Comparison of ENCODE assay signal across 9 mouse cellular contexts in the genomic region with DNA sequence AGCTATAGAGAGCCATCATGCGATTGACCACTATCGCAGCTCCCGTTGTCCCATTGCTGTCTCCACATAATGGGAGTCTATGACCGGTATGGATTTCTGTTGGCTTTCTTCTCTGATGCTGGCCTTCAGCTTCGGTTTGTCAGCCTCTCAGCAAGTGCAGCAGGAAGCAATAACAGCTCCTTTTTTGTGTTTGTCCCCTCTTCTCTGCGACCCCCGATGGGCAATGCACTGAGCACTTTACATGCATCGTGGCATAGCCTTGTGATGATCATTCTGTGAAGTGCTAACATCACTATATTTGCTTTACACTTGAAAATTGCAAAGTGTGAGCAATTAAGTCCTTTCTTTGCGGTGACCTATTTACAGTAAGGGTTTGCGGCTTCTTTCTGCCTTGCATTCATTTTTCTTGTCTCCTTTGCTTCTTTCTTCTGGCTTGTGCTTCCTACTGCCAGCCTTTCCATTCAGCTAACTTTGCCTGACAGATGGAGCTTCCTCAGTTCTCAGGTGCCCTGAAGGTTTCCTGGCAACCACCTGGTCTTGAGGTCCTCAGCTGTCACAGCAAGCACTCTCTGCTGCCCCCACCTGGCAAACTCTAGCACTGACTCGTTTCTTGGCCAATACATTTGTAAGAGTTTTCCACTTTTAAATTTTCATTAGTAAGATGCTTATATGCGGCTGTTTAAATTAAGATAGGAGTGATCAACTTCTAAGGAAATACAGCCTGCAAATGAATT.
A peak's percentile ranks its signal among the peaks of the same experiment; 100 is the strongest.
DNase-seq lines count a peak whose midpoint lies in the region; ATAC-seq and TF ChIP-seq lines count a peak whose summit lies in the region.
"Had no signal": no experiment of that assay in that cellular context is flagged by ENCODE, and none has a peak within 500 bp of the region (broad histone marks: within the 10 kb centered on the region; RNA-seq: fewer than 3 reads in every experiment).

No protein-coding gene starts in this region.

- H3K4me1 ChIP-seq in intestine, embryonic 14.5 days (replicated peaks; ENCODE audit: control insufficient read depth, insufficient read depth, low read length), result no peaks in the 10 kb centered on the region
- no peaks in the 10 kb centered on the region for H3K4me1 ChIP-seq in intestine, embryonic 15.5 days (replicated peaks)
- H3K4me1 ChIP-seq in cortical plate, adult 2 months (ENCODE audit: control insufficient read depth, insufficient read depth, low read length), result no peaks in the 10 kb centered on the region
- H3K4me1 ChIP-seq in thymus, adult 2 months (replicated peaks; ENCODE audit: control insufficient read depth, insufficient read depth, low read length), result no peaks in the 10 kb centered on the region

- H3K27ac ChIP-seq in intestine, embryonic 14.5 days (ENCODE audit: low read depth), result no peak overlapping the region
- H3K27ac ChIP-seq in intestine, embryonic 15.5 days, result no peak overlapping the region
- no peak overlapping the region for H3K27ac ChIP-seq in cortical plate, adult 2 months (ENCODE audit: insufficient read depth, low read length)
- no peak overlapping the region for H3K27ac ChIP-seq in thymus, adult 2 months (ENCODE audit: control insufficient read depth, insufficient read depth, low read length)
- H3K27ac ChIP-seq: macrophage had no signal

- H3K4me2 ChIP-seq in intestine, embryonic 14.5 days (ENCODE audit: low read length), result no peak overlapping the region
- H3K4me2 ChIP-seq in intestine, embryonic 15.5 days (replicated peaks), result no peak overlapping the region

- no peak overlapping the region for H3K4me3 ChIP-seq in intestine, embryonic 14.5 days (ENCODE audit: low read depth, low read length)
- H3K4me3 ChIP-seq in intestine, embryonic 15.5 days (replicated peaks), result no peak overlapping the region
- no peak overlapping the region for H3K4me3 ChIP-seq in cortical plate, adult 2 months (ENCODE audit: insufficient read depth, low read length)
- H3K4me3 ChIP-seq in thymus, adult 2 months (ENCODE audit: control insufficient read depth, insufficient read depth, low read length), result no peak overlapping the region

- H3K9me3 ChIP-seq in intestine, embryonic 14.5 days (ENCODE audit: control insufficient read depth, low read length), result no peaks in the 10 kb centered on the region
- H3K9me3 ChIP-seq in intestine, embryonic 15.5 days, result no peaks in the 10 kb centered on the region

- WGBS in intestine, embryonic 14.5 days, result 87% methylated on average over 12 of the region's 12 CpGs
- WGBS in intestine, embryonic 15.5 days, result 81% methylated on average over 12 of the region's 12 CpGs
- WGBS in thymus, adult 2 months, result 85% methylated on average over 12 of the region's 12 CpGs

- H3K9ac ChIP-seq in intestine, embryonic 14.5 days (ENCODE audit: low read length), result no peak overlapping the region
- H3K9ac ChIP-seq in intestine, embryonic 15.5 days, result no peak overlapping the region

- TF ChIP-seq POLR2A in cortical plate, adult 2 months (IDR thresholded peaks at IDR 0.05; ENCODE audit: extremely low read depth, insufficient read depth, low read length), result no peak
- TF ChIP-seq POLR2A in thymus, adult 2 months (IDR thresholded peaks at IDR 0.05; ENCODE audit: control insufficient read depth, extremely low read depth, insufficient read depth, low read length, poor library complexity), result no peak

- peak; percentile 83 for DNase-seq in intestine, embryonic 14.5 days (ENCODE audit: low spot score)
- DNase-seq in adrenal gland, adult (ENCODE audit: inconsistent age in 2 of 2, low spot score in 1 of 2), result peak; percentile 77 to 92
- peak; percentile 40 to 58 for DNase-seq in layer of hippocampus, postnatal 36 days
- peak; percentile 67 for DNase-seq in thymus, adult 2 months

- H3K36me3 ChIP-seq in intestine, embryonic 14.5 days (ENCODE audit: control insufficient read depth, insufficient read depth, low read length), result no peaks in the 10 kb centered on the region
- no peaks in the 10 kb centered on the region for H3K36me3 ChIP-seq in intestine, embryonic 15.5 days
- no peaks in the 10 kb centered on the region for H3K36me3 ChIP-seq in thymus, adult 2 months (ENCODE audit: control insufficient read depth, insufficient read depth, low read length)

- no peaks in the 10 kb centered on the region for H3K27me3 ChIP-seq in intestine, embryonic 14.5 days (replicated peaks; ENCODE audit: control insufficient read depth, insufficient read depth, low read length)
- no peaks in the 10 kb centered on the region for H3K27me3 ChIP-seq in intestine, embryonic 15.5 days (replicated peaks)
- H3K27me3 ChIP-seq in thymus, adult 2 months (ENCODE audit: control insufficient read depth, insufficient read depth, low read length), result no peaks in the 10 kb centered on the region

- peak; percentile 73 for TF ChIP-seq CTCF in cortical plate, adult 2 months (IDR thresholded peaks at IDR 0.05; ENCODE audit: extremely low read depth, insufficient read depth, low read length)
- TF ChIP-seq CTCF in thymus, adult 2 months (IDR thresholded peaks at IDR 0.05; ENCODE audit: borderline replicate concordance, control insufficient read depth, extremely low read depth, insufficient read depth, low read length, poor library complexity), result peak; percentile 53; the same call in 1 of the 2 replicates

- ATAC-seq in intestine, embryonic 14.5 days (replicated peaks; ENCODE audit: low FRiP score, low TSS enrichment, low read depth), result no peak
- ATAC-seq in intestine, embryonic 15.5 days, result no peak
- peak; percentile 64 for ATAC-seq in granulocyte monocyte progenitor cell, adult 5-6 weeks (replicated peaks; ENCODE audit: poor library complexity, severe bottlenecking)
- ATAC-seq in megakaryocyte-erythroid progenitor cell, adult 5-6 weeks (replicated peaks; ENCODE audit: low FRiP score, low TSS enrichment, poor library complexity, severe bottlenecking), result peak; percentile 65; the same call in 1 of the 2 replicates

Comparison
In these comparisons a context has a peak if more than half of its experiments do, and no peak if none do; other contexts are left out.
1. ATAC-seq: peak in granulocyte monocyte progenitor cell, adult 5-6 weeks (single experiment) and megakaryocyte-erythroid progenitor cell, adult 5-6 weeks (single experiment); none in intestine, embryonic 14.5 days (single experiment) and intestine, embryonic 15.5 days (single experiment).
2. Peak in every context shown above with its lines, with median percentiles within 50 percentile points of each other: DNase-seq.